Mouse (Mus musculus) heart, postnatal 14 days (tissue): ENCODE results near the gene Slc35c2. TPM values are rescaled to one million over a fixed set of nuclear protein-coding genes. Genes with fewer than 3 reads are reported as not detected.

ENCODE experiments used
- DNase-seq, 2 experiments: peaks; one replicate each; pipeline ENCODE4 v3.0.0; 2021 to 2022
- intact Hi-C: fragments of 180-260 bp; cut with DNase I; formaldehyde crosslinking; loops from one replicate; pipeline ENCODE4 v1.15.1; 2025
- long read RNA-seq, 2 experiments: library from polyadenylated mRNA; stranded (forward); transcript quantifications; one replicate each; pipeline ENCODE4 v2.0.0; 2021
- total RNA-seq, 2 experiments: library from RNA; stranded (reverse); gene quantifications; 2 replicates each; pipeline ENCODE4 v1.2.3; 2021

Slc35c2 gene
- total RNA-seq = 10 to 100 TPM; 16.9 to 17.4 TPM
- long read RNA-seq, experiment 1, transcript Slc35c2-204 (10 exons, 2,008 nt) = major isoform, 6 of 24 reads
- long read RNA-seq, experiment 1, partial matches to known transcripts = 3 of 24 reads
- long read RNA-seq, experiment 1, other reads (novel, unspliced or antisense) = 14 of 24 reads
- long read RNA-seq, experiment 2, partial matches to known transcripts = 4 of 17 reads
- long read RNA-seq, experiment 2, other reads (novel, unspliced or antisense) = 11 of 17 reads

DNA sequence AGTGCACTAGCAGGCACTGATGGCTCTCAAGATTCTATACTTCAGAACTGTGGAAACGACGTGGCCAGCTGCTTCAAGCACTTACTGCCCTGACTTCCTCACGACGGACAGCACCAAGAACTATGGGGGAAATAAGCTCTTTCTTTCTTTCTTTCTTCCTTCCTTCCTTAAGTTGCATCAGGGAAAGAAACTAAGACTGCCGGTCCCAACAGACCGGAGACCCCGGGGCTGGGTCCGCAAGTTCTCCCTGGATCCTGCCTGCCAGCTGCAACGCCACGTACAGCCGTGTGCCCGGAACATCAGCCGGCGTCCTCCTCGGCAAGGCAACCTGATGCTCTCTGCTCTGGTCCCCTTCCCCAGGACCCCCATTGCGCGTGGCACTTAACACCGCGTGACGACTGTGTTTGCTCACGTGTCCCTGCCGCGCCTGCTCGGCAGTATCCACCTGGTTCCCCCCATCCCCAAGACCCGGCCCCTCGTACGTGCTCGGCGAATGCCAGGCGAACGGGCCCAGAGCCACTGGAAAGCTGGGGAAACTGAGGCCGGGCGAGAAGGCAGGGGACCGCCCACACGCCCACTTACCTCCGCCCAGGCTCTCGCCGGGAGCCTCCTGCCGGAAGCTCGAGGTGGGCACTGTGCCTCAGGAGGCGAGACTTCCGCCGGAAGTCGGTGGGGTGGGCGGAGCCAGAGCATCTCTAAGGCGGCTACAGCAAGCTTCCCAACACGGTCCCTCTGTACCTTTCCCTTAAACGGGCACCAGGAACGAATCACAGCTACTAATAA, at the start of gene Slc35c2:
TSS of gene Slc35c2 (minus strand) at position 668 of the 783 bp plus-strand sequence.
- intact Hi-C loops = loop anchor here (5.0 kb wide), 1 partner anchor 40 kb away; the partner anchor contains the start of gene Elmo2
- DNase-seq = peak; percentile 92 to 97

DNA sequence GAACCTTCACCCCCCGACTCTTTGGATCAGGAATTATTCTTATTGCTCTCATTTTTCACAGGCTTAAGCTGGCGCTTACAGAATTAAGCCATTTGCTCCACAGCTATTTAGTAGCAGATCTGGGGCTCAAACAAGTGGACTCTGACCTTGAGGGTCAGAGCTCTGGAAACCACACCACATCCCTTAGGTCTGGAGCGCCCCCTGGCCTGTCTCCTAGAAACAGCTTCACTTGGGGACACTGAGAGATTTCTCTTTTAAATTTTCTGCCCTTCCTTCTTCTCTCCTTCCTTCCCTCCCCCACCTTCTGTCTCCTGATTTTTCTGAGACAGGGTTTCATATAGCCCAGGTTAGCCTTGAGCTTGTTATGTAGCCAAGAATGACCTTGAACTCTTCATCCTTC, 49.5 kb upstream of the Slc35c2 start:
- intact Hi-C loops = loop anchor here (1.0 to 2.0 kb wide), 2 partner anchors 104 to 266 kb away; no protein-coding TSS in a partner anchor
- peak; percentile 68 to 75 for DNase-seq

DNA sequence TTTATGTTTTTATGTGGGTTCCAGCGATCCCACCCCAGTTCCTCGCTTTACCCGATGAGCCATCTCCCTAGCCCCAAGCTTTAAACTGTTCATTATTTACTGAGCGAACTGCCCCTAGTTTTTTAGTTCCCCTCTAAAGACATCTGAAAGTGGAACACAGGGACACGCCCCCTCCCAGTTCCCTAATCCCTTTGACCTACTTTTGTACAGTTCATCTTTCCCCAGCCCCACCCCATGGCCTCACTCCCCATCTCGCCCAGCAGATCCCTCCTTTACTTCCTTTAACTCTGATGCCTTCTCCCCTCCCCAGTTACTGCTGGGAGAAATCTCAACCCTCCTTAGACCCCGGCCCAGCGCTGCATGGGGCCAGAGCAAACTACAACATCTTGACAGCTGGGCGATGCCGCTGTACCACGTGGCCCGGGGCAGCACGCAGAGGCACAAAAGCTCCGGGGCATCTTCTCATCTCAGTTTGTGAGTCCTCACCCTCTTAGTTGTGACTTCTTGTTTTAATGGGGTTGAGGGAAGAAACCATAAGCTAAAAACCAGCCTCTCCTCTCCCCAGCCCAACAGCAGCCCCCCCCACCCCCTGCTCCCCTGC, 45.0 kb upstream of the Slc35c2 start:
- intact Hi-C loops = no loop called here
- DNase-seq = no peak

DNA sequence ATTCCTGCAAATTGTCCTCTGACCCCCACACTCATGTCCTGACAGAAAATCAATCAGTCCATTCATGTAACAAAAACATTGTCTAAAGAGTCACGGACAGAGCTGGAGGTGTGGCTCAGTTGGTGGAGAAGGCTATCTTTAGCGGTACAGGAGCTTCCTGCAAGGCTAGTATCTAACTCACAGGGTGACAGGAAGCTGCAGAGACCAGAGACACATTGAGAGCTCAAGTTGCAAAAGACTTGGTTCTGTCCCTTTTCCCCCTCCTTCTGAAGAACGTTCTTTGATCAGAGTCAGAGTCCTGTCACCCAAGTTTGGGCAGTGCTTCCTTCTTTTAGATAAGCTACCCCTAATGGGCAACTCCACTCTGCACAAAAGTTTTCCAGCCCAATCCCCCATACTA, 42.0 kb upstream of the Slc35c2 start:
- intact Hi-C loops = loop anchor here (5.0 kb wide), 1 partner anchor 42 kb away; the partner anchor contains the start of gene Slc35c2
- DNase-seq = no peak

DNA sequence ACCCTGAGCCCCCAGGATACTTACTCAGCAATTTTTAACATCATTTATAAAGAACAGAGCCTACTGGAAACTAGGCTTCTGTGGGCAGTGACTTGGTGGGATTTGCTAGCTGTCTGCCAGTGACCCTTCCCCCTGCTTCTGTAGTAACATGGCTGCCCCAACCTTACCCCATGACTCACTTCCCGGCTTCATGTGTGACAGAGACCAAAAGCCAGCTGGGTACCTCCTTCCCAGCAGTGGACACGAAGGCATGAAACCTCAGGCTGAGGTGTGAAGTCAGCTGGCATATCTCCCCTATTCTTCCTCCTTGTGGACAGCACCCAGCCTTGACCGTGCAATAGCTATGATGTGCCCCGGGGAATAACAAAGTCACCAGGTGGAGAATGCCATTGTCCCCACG, 41.1 kb upstream of the Slc35c2 start:
- intact Hi-C loops = loop anchor here (5.0 kb wide), 1 partner anchor 41 kb away; the partner anchor contains the start of gene Slc35c2
- no peak for DNase-seq

- intact Hi-C loops = loop anchor here (5.0 kb wide), 1 partner anchor 40 kb away; the partner anchor contains the start of gene Slc35c2
- no peak for DNase-seq
These were observed 39.7 kb upstream of the Slc35c2 start for GRCm38 (mm10) chr2:165327386-165327785.

DNA sequence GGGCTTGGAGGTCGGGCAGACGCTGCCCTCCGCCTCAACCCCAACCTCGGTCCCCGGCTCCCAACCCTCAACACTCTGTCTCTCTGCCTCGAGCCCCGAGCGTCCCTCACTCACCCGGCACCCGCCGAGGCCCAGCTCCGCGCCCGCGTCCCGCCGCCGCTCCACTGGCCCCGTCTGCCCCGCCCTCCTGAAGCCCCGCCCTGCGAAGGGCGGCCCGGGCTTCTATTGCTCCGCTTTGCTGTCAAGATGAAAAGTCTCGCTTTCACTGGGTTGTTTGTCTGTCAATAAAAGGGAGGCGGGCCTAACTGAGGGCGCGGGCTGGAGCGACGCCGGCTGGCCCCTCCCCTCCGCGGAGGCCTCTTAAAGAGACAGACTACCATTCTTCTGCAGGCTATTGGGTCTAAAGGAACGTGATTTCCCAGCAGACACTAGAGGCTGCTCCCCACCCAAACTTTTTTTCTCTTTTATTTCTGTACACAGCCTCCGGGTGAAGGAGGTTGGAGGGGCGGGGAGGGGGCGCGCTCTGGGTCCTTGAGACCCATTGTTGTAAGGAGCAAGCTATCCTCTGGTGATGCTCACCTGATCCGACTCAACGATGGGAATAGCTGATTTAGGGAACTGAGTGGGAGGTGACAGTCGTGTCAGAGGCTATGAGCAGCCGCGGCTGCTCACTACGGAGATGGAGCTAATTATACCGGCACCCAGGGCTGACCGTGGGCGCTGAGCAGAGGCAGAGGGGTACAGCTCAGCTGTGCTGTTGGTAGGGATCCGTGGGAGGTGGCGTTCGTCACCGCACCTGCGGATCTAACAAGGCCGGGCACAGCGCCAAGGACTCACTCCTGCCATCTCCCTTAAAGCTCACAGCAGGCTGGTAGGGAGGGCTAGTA, 38.9 kb upstream of the Slc35c2 start, which contains the start of gene Elmo2:
TSS of gene Elmo2 (minus strand) at position 176 of the 887 bp plus-strand sequence.
- intact Hi-C loops = loop anchor here (5.0 kb wide), 1 partner anchor 39 kb away; the partner anchor contains the start of gene Slc35c2
- DNase-seq = peak; percentile 97 to 98

DNA sequence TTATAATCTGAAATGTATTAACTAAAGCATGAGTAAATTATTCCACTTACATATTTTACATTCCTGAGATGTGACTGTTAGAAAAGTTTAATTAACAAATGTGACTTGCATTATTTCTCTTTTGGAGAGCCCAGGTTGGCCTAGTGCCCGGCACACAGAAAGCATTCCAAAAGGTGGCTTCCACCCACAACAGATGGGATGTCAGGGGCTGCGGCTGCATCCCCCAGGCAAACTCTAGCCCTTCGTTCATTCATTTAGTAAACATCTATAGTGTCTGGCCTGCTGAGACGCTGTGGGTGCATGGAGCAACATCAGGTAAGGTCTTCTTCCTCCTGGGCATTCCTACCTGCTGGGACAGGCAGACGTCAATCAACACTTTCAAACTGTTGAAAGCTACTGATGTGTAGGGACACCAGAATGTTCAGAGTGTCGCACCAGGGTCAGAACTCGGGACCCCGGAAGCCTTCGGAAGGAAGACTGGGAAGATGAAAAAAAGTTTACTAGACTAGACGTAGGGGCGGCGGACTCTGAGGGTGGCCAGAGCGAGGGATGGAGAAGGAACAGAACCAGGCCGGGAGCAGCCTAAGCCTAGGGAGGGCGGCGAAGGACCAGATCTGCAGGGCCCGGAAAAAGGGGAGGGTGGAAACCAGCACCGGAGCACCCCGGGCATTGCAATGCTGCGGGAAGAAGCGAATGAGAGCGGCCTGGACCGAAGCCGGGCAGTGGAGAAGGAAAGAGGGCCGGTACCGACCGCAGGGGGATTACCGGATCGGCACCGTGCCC, 38.0 kb upstream of the Slc35c2 start:
- no peak for DNase-seq
- intact Hi-C loops = loop anchor here (5.0 kb wide), 1 partner anchor 38 kb away; the partner anchor contains the start of gene Slc35c2

GRCm38 (mm10) chr2:165323928-165324327, 36.3 kb upstream of the Slc35c2 start:
- intact Hi-C loops = no loop called here
- no peak for DNase-seq

GRCm38 (mm10) chr2:165323484-165323883, 35.8 kb upstream of the Slc35c2 start:
- no peak for DNase-seq
- intact Hi-C loops = no loop called here

DNA sequence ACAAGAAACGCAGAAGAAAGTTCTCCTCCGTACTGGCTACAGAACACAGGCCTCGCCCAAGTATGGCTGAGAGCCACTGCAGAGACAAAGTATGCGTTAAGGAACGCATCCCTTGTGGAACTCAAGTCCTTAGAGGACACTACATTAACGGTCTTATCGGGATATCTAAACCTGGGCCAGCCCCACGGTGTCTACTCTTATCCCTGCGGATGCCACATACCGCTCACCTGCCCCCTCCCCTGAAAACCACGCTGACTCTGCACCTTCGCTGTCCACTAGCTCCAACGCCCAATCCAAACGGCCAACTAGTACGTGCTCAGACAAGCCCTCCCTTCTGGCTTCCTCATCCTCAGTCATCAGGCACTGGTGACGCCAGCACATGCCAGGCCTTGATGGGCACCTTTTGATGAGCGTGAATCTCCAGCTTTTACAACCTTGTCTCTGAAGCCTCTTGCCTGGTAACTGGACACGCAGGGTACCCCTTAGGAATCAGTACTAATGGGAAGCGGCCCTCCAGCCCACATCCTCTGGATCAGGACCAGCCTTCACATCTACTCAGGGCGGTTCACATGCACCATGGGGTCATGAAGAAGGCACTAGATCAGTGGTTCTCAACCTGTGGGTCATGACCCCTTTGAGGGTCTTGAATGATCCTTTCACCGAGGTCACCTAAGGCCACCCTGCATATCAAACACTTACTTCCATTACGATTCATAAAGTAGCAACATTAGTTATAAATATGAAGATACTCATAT, 34.5 kb upstream of the Slc35c2 start:
- intact Hi-C loops = no loop called here

DNA sequence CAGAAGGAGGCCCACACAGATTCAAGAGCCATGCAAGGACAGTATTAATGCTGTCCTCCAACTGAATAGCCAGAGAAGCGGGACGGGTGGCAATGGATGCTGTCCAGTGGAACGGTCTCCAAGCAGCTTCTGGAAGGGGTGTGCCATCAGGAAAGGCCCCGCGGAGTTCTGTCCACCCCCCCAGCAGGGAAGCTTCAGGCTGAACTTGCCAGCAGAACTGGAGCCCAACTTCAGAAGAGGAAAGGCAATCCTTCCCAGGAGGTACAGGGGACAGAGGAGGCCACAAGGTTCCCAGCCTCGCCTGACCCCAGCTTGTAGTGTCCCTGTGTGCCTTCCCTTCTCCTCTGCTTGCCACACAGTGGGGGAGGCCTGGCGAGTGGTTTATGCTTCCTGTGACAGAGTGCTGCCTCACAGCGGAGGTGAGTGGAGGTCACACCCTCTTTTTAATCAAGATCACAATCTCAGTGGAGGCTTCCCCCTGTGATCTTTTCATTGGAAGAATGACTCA, 33.8 kb upstream of the Slc35c2 start:
- peak in 1 of 2 experiments; percentile 41 for DNase-seq
- intact Hi-C loops = no loop called here

More for the DNA sequence above, 34.5 kb upstream of the Slc35c2 start:
- DNase-seq = no peak

DNA sequence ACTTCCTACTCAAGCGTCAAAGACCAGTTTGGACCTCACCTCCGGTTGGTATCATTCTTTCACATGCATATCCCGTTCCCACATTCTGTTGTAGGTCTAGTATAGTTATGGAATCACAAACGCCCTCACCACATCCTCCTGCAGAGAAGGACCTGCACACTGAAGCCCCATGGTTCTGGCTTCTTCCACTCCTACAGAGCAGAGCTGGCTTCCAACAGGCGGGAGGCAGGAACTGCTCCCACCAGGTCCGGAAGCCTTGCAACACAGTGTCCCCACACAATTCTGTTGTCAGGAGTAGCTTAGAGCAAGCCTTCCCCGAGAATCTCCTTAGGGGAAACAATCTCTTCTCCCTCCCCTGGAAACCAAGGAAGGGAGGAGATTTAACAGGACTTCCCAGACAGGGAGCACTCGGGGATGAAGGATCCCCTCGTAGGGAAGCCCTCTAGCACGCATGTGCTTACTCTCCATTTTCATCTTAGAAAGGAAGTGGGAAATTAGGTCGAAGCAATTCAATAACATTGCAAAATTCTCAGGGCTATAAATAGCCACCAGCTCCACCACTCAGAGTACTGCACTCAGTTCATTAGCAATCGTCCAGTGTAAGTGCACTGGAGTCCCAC, 33.0 kb upstream of the Slc35c2 start:
- DNase-seq = peak; percentile 62 to 64
- intact Hi-C loops = no loop called here

- no peak for DNase-seq
- intact Hi-C loops = no loop called here
These were observed 31.8 kb upstream of the Slc35c2 start for GRCm38 (mm10) chr2:165319503-165319902.

GRCm38 (mm10) chr2:165318941-165319340, 31.3 kb upstream of the Slc35c2 start:
- intact Hi-C loops = no loop called here
- no peak for DNase-seq

GRCm38 (mm10) chr2:165317621-165318263, 30.1 kb upstream of the Slc35c2 start:
- intact Hi-C loops = no loop called here
- no peak for DNase-seq

DNA sequence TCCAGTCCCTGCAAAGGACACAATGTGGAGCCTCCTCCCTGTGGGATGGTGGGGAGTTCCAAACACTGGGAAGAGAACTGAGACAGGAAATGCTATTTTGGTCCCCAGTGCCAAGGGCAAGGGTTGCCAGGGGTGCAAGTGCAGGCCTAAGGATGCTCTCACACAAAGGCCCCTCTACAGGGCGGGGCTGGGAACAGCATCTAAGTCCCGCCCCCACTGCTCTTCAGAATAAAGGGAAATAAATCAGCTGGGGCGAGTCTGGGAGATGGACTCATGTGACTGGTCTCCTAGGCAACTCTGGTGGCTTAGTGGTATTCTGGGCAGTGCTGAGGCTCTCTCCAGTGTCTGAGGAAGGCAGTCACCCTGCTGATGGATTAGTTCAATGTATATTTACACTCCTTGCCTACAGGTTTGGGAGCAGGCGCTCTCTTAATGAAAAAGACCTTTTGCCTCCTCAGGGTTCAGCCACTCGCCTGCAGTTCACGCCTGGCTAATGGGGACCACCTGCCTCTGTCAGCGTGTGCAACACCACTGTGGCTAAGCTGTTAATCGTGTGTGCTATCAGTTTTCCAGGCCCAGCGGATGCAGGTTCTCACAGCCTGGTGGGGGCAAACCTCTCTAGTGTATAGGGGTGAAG, 29.3 kb upstream of the Slc35c2 start:
- intact Hi-C loops = no loop called here
- peak; percentile 60 to 63 for DNase-seq
